Mouse (Mus musculus): ENCODE data around the gene Rpl3. TPM values are rescaled to one million over a fixed set of nuclear protein-coding genes. Genes with fewer than 3 reads are reported as not detected.

Gene Rpl3
- total and polyA plus RNA-seq, 2 experiments from 2014 or later, result 500 to 511 TPM

DNA sequence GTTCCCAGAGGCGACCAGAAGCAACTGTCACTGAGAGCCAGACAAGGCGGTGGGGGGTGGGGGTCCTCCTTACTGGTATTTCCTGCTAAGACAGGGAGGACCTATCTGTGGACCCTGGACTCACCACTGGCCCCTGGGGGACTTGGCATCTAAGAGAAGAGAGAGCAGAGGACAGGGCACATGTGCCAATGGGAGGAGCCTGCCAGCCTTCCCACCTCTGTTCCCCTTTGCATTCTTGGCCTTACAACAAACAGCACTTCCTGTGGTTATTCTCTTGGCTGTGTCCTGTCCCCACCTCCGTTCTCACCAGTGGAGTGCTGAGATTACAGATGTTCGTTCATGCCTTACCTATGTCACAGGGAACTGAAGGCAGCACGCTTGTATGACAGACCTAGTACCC lies 62.8 kb downstream of the Rpl3 start:
- Histone ChIP-seq H3K4me2 (ENCODE audit: low read depth, low read length, poor library complexity, severe bottlenecking) (no peak overlapping the region), H3K4me1 (ENCODE audit: insufficient read depth, low read length) (peaks cover 8% of the 10 kb centered on the region; the same call in 1 of the 2 replicates), H3K9ac (replicated peaks; ENCODE audit: low read length, poor library complexity, severe bottlenecking) (no peak overlapping the region), H3K4me3 (ENCODE audit: low read depth, low read length) (no peak overlapping the region), H3K9me3 (ENCODE audit: low read length) (no peaks in the 10 kb centered on the region), H3K36me3 (ENCODE audit: insufficient read depth, low read length) (no peaks in the 10 kb centered on the region), H3K27ac (ENCODE audit: low read depth, low read length) (no peak overlapping the region), H3K27me3 (ENCODE audit: insufficient read depth, low read length) (no peaks in the 10 kb centered on the region)
- ATAC-seq (ENCODE audit: low FRiP score) (no peak), DNase-seq (ENCODE audit: low spot score) (no peak)
- 68% methylated on average over 5 of the region's 5 CpGs for WGBS
- no peak for TF ChIP-seq CTCF (IDR thresholded peaks at IDR 0.05)

Small RNAs within 50 kb of the gene (microRNA-seq; reads per million reads assigned to microRNA genes)
- 27.5 reads per million, percentile 31 among the genes with 10 or more reads in this experiment for gene Snord43 (ENCODE audit: borderline number of aligned reads)

Other genes with a start within 250 kb of the Rpl3 start
- gene Apobec3, start 200.2 kb downstream of the Rpl3 start, total RNA-seq (2014; rRNA removed), result 3.4 and 5.4 TPM in 2 replicates
- 3.3 and 3.4 TPM in 2 replicates for gene Apobec3, start 200.2 kb downstream of the Rpl3 start, polyA plus RNA-seq (2015; fragmentation: Nextera tagmentation; extraction: Ambion mirVana)
- gene Cbx7, start 120.7 kb downstream of the Rpl3 start, total RNA-seq (2014; rRNA removed), result 7.7 and 14.9 TPM in 2 replicates
- gene Cbx7, start 120.7 kb downstream of the Rpl3 start, polyA plus RNA-seq (2015; fragmentation: Nextera tagmentation; extraction: Ambion mirVana), result 3.4 and 3.5 TPM in 2 replicates
- gene Pdgfb, start 76.9 kb downstream of the Rpl3 start, total RNA-seq (2014; rRNA removed), result 20.5 and 24.4 TPM in 2 replicates
- gene Pdgfb, start 76.9 kb downstream of the Rpl3 start, polyA plus RNA-seq (2015; fragmentation: Nextera tagmentation; extraction: Ambion mirVana), result 8.7 and 9.2 TPM in 2 replicates
- gene Syngr1, start 534 bp downstream of the Rpl3 start, total RNA-seq (2014; rRNA removed), result 162 and 220 TPM in 2 replicates
- 81.5 and 88.5 TPM in 2 replicates for gene Syngr1, start 534 bp downstream of the Rpl3 start, polyA plus RNA-seq (2015; fragmentation: Nextera tagmentation; extraction: Ambion mirVana)
- gene Tab1, start 41.3 kb upstream of the Rpl3 start, total RNA-seq (2014; rRNA removed), result 43.5 and 58.5 TPM in 2 replicates
- 23.6 and 27.9 TPM in 2 replicates for gene Tab1, start 41.3 kb upstream of the Rpl3 start, polyA plus RNA-seq (2015; fragmentation: Nextera tagmentation; extraction: Ambion mirVana)
- 101 and 103 TPM in 2 replicates for gene Mgat3, start 81.9 kb upstream of the Rpl3 start, total RNA-seq (2014; rRNA removed)
- 13.3 and 14.4 TPM in 2 replicates for gene Mgat3, start 81.9 kb upstream of the Rpl3 start, polyA plus RNA-seq (2015; fragmentation: Nextera tagmentation; extraction: Ambion mirVana)
- gene Mief1, start 142.2 kb upstream of the Rpl3 start, total RNA-seq (2014; rRNA removed), result 46.3 and 47.2 TPM in 2 replicates
- 19.4 and 21.9 TPM in 2 replicates for gene Mief1, start 142.2 kb upstream of the Rpl3 start, polyA plus RNA-seq (2015; fragmentation: Nextera tagmentation; extraction: Ambion mirVana)
- not detected in 2 replicates for gene AC140267.1, start 144.0 kb upstream of the Rpl3 start, total RNA-seq (2014; rRNA removed)
- gene AC140267.1, start 144.0 kb upstream of the Rpl3 start, polyA plus RNA-seq (2015; fragmentation: Nextera tagmentation; extraction: Ambion mirVana), result 5.1 and 5.6 TPM in 2 replicates
- gene Atf4, start 163.3 kb upstream of the Rpl3 start, total RNA-seq (2014; rRNA removed), result 151 and 168 TPM in 2 replicates
- gene Atf4, start 163.3 kb upstream of the Rpl3 start, polyA plus RNA-seq (2015; fragmentation: Nextera tagmentation; extraction: Ambion mirVana), result 107 and 110 TPM in 2 replicates
- 34.5 and 43.8 TPM in 2 replicates for gene Rps19bp1, start 172.4 kb upstream of the Rpl3 start, total RNA-seq (2014; rRNA removed)
- gene Rps19bp1, start 172.4 kb upstream of the Rpl3 start, polyA plus RNA-seq (2015; fragmentation: Nextera tagmentation; extraction: Ambion mirVana), result 86.9 and 87.1 TPM in 2 replicates
- gene Cacna1i, start 195.4 kb upstream of the Rpl3 start, total RNA-seq (2014; rRNA removed), result 14.6 and 23.2 TPM in 2 replicates
- gene Cacna1i, start 195.4 kb upstream of the Rpl3 start, polyA plus RNA-seq (2015; fragmentation: Nextera tagmentation; extraction: Ambion mirVana), result 0.65 and 1.1 TPM in 2 replicates